Mouse (Mus musculus) thymus, postnatal 0 days (tissue): ENCODE results near the gene Il10rb. TPM values are rescaled to one million over a fixed set of nuclear protein-coding genes. Genes with fewer than 3 reads are reported as not detected.

Source experiments
- DNase-seq: peaks from one replicate; pipeline ENCODE4 v3.0.0-alpha.2; 2015; ENCODE audit warnings: low spot score
- polyA plus RNA-seq: library from polyadenylated mRNA; unstranded; fragments of >200 nt; fragmentation: Nextera tagmentation; extraction: Ambion mirVana; gene quantifications from 2 replicates; pipeline ENCODE4 v1.2.1, GENCODE M21; 2015

Il10rb gene
- polyA plus RNA-seq, 1 experiment from 2014 or later: 42.7 TPM

DNA sequence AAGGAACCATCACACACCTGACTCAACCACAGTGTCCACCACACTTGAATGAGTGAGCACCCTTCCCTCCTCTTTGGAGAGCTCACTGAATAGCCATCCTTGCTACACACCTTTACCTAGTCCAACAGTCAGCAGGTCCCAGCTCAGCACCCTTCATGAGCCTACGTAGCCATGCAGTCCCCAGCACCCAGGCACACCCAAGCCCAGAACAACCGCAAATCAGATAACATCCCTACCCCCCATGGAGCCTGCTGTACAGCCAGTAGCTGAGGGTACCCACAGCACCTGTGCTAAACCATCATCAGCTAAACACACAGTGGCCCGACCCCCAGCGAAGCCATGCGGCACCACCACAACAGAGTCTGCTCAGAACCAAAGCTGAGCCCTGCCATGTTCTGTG lies 42.1 kb downstream of the Il10rb start:
- peak; percentile 78 for DNase-seq

DNA sequence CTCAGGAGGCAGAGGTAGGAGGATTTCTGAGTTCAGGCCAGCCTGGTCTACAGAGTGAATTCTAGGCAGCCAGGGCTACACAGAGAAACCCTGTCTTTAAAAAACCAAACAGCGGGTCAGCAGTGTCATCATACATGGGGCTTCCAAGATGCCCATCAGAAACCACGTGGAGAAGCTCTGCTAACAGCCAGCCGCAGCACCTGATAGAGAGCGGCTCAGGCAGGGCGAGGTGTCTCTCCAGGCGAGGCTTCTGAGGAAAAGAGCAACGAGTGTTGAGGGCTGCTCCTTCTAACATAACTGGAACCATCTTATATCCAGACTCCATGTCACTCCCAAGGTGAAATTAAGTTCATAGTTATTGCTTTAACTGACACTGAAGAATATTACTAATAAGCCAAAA lies 42.9 kb downstream of the Il10rb start:
- no peak for DNase-seq

DNA sequence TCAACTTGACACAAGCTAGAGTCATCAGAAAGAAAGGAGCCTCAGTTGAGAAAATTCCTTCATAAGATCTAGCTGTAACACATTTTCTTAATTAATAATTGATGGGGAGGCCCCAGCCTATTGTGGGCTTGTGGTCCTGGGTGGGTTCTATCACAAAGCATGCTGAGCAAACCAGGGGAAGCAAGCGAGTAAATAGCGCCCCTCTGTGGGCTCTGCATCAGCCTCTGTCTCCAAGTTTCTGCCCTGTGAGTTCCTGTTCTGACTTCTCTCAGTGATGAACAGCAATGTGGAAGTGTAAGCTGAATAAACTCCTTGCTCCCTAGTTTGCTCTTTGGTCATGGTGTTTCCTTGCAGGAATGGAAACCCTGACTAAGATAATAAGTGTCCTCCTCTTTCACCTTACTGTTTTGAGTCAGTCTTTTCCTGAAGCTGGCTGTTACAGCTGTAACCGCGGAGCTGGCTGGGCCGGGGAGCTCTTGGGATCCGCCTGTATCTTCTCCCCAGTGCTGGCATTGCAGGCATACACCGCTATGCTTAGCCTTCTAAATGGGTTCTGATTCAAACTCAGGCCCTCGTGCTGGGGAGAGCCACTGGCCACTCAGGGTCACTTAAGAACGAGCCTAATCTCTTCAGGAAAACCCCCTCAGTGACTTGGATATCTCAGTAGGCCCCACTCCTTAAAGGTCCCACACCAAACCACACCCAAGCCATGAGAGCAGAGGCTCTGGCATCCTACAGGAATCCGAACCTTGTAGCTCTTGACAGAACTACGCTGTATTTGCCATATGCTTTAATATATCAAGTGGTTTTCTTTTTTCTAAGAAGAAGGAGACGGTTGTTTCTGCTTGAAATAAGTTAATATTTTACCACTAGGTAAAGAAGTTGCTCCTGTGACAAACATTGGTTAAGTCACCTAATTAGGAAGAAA lies 44.4 kb downstream of the Il10rb start:
- DNase-seq: peak; percentile 50

GRCm38 (mm10) chr16:91451949-91452348 lies 46.0 kb downstream of the Il10rb start:
- DNase-seq: peak; percentile 50

GRCm38 (mm10) chr16:91452363-91452896 lies 46.5 kb downstream of the Il10rb start:
- no peak for DNase-seq

- no peak for DNase-seq
Observed at GRCm38 (mm10) chr16:91455868-91456267, 49.9 kb downstream of the Il10rb start.

DNA sequence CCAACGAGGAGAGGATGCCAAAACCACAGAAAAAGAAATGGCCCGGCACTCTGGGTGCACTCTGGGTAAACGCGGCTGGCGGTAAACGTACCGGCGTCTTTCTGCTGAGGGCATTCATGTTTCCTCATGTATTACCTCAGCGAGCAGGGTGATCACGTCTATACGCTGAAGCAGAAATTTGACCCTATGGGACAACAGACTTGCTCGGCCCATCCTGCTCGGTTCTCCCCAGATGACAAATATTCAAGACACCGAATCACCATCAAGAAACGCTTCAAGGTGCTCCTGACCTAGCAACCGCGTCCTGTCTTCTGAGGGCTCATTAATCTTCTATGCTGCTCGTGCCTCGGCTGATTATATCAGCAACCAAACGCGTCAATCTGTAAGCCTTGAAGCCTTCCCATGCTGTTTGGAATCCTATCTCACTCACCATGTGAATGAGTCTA lies 52.4 kb downstream of the Il10rb start:
- peak; percentile 84 for DNase-seq

DNA sequence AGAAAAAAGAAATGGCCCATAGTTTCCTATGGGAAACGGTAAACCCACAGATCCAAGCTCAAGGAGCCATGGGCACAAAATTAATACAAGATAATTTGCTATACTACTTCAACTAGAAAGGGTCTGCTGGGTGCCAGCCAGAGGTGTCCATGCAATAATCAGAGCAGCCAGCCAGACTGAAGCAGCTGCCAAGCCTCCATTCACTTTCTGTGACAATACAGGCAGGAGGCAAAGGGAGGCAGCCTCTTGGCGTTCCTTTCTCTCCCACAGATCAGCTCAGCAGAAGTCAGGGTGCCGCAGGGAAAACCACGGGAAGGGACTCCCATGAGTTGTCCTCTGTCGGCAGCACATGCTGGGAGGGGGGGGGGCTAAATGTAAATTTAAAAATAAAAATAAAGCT lies 53.0 kb downstream of the Il10rb start:
- DNase-seq: peak; percentile 43

GRCm38 (mm10) chr16:91459396-91459795 lies 53.4 kb downstream of the Il10rb start:
- DNase-seq: peak; percentile 86

DNA sequence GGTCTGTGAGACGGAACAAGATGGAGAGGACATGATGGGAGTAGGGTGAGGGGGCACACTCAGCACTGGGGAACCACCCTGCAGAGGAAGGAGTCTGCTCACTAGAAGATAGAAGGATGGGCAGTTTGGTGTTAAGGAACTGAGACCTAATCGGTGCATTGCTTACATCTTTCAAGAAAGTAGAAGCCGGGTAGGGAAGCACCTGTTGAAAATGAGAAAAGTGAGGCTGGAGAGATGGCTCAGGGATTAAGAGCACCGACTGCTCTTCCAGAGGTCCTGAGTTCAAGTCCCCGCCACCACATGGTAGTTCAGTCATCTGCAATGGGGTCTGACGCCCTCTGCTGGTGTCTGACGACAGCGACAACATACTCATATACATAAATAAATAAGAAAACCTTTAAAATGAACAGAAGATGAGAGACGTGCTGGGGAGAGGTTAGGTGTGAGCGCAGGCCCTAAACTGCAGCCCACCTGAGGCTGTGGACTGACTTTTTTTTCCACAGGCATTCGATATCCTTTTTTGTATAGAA lies 53.9 kb downstream of the Il10rb start:
- DNase-seq: peak; percentile 67

DNA sequence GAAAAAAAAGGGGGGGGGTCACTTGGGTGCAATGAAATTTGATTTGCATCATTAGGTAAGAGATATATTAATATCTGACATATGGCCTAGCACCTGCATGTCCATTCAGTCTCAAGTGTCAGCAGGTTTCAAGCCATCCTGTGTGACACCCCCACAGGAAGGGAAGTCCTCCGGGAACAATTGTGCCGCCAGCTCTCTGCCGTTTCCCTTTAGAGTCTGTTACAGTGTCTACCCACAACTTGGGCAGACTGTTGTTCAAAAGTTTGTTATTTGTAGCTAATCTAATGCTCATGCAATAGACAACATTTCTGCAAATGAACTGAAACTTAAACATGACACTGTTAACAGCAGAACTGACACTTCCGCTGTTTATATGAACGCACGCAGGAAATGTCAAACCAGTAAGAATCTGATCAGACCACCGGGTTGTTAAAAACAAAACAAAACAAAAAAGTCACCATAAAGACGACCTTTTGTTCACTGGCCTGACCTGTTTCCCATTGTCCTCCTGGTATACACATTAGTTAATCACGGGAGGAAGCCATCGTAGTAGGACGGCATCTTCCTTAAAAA lies 55.2 kb downstream of the Il10rb start:
- DNase-seq: no peak

DNA sequence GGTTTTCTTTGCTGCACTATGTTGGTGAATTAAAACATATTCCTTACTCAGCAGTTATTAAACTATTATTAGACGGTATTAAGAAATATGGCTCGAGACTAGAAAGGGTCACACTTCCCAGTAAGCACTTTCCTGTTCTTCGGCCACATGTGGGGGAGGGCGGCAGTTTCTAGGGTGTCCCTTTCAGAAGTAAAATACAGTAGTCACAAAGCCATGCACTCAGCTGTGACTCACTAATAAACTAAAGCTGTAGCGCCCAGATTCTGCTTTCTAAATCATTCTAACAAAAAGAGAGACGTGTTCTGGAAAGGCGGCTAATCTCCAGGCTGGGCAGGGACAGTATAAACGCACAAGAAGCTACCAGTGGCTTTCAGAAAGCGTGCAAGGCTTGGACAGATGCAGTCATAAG lies 55.8 kb downstream of the Il10rb start:
- DNase-seq: no peak

DNA sequence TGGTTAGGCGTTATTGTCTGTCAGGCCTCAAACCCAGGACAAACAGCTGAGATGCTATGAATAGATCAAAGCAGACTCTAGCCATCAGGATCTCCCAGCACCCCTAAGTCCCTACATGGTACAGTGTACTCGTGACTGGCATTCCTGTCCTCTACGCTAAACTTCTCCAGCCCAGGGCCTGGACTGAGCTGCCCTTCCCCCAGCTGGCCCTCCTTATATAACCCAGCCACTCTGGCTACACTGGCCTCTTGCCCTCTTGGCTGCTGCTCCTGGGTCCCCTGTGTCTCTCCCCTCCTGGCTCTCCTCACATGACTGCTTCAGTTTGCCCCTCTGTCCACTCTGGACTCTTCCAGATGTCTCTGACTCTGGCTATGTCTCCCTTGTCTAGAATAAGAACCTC lies 56.7 kb downstream of the Il10rb start:
- DNase-seq: no peak

DNA sequence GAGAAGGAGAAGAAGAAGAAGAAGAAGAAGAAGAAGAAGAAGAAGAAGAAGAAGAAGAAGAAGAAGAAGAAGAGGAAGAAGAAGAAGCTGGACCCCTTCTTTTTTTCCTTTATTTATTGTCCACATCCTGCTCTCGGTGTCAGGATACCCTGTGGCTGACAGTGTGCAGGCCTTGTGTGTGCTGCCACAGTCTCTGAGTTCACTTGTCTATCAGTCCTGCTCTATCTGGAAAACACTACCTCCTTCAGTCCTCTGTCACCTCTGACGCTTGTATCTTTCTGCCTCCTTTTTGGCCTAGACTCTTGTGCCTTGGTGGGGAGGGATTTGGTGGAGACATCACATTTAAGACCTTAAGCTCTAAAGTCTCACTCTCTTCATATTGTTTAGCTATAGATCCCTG lies 57.4 kb downstream of the Il10rb start:
- no peak for DNase-seq

- no peak for DNase-seq
Observed at GRCm38 (mm10) chr16:91463836-91464400, 58.0 kb downstream of the Il10rb start.

GRCm38 (mm10) chr16:91464594-91465504 lies 58.9 kb downstream of the Il10rb start:
- peak; percentile 95 for DNase-seq

DNA sequence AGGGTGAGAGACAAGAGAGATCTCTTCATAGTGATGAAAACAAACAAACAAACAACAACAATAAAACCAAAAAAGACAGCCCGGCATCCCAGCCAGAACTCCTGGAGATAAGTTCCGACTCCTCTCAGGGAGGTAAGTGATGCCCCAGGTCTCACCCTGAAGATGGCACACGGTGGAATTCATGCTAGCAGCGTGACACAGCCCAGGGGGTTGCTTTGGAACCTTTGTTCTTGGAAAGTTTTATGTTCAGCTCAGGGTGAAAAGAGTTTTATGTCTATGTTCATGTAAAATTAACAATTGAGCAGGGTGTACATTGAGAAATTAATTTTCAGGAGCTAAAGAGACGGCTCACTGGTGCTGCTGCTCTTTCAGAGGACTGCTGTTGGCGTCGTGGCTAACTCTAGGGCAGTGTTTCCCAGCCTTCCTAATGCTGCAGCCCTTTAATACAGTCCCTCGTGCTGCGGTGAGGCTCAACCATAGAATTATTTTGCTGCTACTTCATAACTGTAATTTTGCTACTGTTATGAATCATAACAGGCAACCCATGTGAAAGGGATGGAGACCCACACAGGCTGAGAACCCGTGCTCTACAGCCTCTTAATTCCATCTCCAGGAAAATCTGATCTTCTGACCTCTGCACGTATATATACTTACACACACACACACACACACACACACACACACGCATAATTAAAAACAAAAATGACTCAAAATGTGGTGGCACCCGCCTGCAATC lies 59.7 kb downstream of the Il10rb start:
- peak; percentile 23 for DNase-seq

- DNase-seq: peak; percentile 65
Observed at GRCm38 (mm10) chr16:91466566-91466965, 60.6 kb downstream of the Il10rb start.

GRCm38 (mm10) chr16:91470470-91470869 lies 64.5 kb downstream of the Il10rb start:
- DNase-seq: peak; percentile 32

DNA sequence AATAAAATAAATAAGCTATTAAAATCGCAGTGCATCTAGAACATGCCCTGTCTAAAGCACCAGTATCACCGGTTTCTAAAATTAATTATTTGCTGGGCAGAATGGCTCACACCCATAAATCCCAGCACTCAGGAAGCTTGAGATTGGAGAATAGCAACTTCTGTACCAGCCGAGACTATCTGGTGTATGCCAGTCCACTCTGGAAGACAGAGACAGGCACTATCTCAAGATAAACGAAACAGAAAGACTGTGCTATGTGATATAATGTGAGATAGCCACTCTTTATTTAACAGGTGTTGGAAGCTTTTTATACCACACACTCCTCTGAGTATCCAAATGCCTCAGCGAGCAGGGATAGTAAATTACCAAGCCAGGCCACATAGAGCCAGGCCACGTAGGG lies 65.5 kb downstream of the Il10rb start:
- DNase-seq: no peak
